Mouse (Mus musculus): ENCODE data around the gene Utp15.

Gene Utp15

DNA sequence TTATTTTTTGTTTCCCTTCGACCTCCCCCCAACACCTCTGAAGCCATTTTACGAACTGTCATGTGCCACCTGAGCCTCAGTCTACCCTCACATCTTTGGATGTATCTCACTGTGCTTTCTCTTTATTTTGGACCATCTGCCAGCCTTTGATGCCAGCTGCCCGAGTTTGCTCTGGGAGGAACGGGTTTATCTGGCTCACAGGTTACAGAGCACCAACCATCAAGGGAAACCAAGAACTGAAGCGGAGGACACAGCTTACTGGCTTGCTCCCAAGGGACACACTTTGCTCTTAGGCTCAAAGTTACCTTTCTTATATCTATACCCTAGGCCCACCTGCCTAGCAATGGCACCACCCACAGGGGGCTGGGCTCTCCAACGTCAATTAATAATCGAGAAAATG lies 17.5 kb downstream of the Utp15 start:
- DNase-seq, result no peak

DNA sequence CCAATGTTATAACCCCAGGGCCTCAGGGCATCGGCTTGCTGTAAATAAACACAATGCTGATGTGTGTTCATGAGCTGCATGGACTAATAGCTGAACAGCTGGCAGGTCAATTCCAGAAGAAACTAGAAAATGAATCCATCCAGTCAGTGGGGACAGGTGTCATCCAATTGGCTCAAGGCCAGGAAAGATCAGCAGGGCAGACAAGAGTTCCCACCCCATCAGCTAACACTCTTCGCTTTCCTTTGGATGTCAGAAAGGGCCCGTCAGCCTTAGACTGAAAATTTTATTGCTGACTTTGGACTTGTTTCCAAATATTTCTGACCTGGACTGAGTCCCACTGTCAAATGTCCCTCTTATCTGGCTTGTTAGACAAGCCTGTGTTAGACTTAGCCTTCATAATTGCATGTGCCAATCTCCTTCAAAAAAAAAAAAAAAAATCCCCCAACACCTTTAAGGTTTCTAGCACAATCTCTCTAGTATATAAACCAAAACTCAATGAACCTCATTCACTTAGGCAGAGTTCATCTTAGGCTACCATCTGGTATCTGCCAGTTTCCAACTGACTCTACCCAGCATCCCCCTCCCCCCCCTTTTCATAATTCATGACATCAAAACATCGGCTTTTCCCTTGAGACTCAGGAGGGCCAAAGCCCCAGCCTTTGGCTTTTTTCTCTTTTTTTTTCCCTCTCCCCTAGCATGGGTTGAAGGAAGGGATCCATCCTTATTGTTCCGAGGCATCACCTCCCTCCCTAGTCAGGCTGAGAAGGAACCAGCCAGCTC lies 18.1 kb downstream of the Utp15 start:
- DNase-seq, result peak in 1 of 2 experiments; percentile 5

DNA sequence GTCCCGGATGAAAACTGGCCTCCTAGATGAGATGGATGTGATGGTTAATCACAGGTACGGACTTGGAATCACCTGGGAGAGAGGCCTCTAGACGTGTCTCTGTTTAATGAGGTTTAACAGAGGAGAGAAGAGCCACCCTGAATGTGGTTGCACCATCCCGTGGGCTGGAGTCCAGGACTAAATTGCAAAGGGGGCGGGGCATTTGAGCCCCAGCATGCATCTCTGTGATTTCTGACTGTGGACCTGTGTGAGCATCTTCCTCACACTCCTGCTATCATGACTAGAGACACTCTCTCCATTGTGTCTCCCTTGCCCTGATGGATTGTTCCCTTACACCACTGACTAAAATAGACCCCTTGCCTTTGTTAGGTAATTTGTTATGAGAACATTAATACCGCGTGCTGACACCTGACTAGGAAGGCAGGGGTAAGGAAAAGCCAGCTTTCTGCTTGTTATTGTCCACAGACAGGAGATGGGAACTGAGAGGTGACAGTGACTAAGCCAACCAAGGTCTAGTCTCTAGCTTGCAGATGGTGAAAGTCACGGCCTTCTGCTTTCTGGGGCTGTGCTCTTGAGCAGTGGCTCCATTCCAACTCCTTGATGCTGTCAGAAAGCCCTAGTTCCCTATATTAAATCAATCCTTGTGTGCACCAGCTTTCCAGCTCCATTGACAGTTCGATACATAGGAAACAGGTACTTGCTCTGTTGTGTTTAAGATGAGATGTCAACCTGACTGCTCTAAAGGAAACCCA lies 21.1 kb downstream of the Utp15 start:
- no peak for DNase-seq

DNA sequence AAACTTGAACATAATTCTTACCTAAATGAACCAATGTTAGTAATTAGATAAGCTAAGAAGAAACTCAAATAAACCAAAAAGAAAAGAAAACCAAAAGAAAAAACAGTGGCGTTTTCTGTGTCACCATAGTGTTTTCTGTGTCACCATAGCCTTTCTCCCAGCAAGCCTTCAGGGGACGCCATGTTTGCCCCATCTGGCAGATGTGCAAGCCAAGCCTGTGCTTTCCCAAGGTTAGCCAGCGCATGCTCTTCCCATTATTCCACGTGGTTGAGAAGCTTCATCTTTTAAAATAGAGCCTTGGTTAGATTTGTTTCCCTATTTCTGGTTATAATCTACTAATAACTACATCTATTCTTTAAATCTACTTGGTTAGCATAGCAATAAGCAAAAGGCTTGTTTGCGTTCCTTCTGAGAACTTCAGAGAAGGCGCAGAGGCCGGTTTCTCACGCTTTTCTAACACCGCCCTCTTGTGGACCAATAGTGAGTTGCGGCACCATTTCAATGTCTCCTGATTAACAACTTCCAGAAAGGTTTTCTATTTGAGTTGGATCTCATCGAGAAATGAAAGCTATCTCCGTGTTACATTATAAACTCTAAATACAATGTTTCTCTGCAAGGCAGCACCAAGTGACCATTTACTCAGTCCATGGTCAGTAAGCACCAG lies 22.7 kb downstream of the Utp15 start:
- DNase-seq, result peak; percentile 50 to 87

DNA sequence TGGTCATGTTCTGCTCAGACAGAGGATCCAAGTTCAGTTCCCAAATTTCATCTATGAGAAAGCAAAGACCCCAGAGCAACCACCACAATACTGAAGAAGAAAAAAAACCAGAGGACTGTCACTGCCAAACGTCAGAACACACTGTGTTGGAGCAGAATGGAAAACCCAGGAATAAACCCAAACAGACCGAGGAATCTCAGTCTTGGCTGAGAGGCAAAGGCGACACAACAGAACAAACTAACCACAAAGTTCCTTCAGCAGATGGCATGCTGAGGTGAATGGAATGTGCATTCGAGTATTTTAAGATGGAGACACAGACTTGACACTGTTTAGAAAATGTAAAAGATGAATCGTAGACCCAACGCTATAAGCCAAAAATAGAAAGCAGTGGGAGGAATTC lies 27.4 kb downstream of the Utp15 start:
- DNase-seq, result no peak

DNA sequence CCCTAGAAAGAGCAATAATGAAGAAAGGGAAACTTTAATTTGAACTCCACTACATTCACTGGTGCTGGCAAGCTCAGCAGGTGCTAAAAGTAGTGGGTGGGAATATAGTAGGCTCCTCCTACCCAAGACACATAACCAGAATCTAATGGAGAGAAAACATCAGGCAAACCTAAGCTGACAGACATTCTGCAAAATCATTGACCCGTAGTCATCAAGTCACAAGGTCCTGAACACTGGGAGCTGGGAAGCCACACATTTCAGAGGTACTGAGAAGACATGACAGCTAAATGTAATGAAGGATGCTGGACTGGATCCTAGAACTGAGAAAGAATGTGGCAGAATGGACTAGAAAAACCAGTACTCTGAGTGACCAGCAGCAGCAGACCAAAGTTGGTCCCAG lies 32.3 kb downstream of the Utp15 start:
- no peak for DNase-seq

DNA sequence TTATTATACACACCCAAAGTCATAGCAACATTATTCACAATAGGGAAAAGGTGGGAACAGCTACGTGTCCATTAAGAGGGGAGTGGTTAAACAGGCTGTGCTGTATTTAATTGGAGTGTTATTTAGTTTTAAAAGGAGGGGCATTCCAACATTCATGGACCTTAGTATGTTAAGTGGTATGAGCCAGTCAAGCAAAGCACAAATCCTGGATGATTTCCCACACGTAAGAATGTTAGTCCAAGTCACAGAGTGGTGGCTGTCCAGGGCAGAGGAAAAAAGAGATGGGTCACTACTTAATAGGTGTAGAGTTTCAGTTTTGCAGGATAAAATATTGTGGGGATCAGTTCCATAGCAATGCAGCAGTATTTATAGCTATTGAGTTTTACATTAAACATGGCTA lies 36.6 kb downstream of the Utp15 start:
- DNase-seq, result no peak

DNA sequence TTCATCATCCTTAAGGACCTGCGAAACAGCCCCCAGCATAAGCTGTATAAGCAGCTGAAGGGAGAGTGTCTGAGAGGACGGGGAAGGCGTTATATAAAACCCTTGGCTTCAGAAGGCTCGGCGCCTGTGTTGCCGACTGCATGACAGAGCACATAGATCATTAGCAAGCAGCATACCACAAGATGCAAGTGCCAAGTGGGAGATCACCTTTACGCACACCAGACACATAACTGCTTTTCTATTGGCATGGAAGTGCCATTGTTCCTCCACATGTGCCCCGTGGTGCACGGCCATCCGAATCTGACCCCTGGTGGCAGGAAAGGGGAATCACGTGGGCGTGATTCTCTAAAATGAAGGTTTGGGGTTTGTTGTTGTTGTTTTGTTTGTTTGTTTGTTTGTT lies 40.0 kb downstream of the Utp15 start:
- peak; percentile 29 to 67 for DNase-seq

DNA sequence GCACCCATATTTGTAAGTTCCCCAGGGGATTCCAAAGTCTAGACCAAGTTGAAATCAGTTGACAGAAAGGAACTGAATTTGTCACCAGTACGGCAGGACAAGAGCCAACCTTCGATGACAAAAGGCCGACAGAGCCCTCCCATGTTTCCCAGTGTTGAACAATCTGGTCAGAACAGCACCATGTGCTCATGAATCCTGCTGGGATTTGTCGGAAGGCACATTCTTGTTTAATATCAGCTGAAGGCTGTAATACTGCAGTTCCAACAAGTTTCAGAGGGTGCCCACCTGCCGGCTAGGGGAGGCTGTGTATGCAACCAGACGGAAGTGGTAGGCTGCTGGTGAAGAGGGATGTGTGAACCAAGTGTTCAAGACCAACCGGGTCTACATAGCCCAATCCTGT lies 52.7 kb downstream of the Utp15 start:
- DNase-seq, result no peak

DNA sequence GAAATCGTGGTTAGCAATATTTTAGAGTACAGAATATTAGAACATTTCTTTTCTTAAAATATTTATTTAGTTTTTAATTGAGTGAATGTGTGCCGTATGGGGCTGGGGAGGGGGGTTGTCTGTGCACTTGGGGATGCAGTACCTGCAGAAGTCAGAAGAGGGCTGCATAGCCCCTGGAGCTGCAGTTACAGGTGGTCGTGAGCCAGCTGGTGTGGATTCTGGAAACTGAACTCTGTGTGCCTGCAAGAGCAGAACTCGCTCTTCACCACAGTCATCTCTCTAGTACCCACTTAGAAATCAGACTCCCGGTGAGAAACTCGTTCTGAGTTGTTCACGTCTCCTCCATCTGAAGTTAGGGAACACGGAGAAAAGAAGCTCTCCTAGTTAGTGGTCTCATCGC lies 54.0 kb downstream of the Utp15 start:
- DNase-seq, result peak in 1 of 2 experiments; percentile 24

DNA sequence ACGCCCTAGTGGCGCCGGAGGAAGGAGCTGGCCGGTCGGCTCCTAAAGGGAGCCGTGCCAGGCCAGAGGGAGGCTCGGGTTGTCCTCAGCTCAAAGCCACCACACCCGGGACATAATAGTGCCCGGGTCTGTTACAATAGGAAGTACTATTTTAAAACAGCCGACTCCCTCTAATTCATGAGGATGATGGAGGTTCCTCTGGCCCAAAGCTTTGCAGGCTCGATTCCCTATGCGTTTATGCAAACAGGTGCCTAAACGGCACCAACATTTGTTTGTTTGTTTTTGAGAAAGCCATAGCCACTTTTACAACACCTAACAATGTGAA lies 56.3 kb downstream of the Utp15 start:
- DNase-seq, result no peak

DNA sequence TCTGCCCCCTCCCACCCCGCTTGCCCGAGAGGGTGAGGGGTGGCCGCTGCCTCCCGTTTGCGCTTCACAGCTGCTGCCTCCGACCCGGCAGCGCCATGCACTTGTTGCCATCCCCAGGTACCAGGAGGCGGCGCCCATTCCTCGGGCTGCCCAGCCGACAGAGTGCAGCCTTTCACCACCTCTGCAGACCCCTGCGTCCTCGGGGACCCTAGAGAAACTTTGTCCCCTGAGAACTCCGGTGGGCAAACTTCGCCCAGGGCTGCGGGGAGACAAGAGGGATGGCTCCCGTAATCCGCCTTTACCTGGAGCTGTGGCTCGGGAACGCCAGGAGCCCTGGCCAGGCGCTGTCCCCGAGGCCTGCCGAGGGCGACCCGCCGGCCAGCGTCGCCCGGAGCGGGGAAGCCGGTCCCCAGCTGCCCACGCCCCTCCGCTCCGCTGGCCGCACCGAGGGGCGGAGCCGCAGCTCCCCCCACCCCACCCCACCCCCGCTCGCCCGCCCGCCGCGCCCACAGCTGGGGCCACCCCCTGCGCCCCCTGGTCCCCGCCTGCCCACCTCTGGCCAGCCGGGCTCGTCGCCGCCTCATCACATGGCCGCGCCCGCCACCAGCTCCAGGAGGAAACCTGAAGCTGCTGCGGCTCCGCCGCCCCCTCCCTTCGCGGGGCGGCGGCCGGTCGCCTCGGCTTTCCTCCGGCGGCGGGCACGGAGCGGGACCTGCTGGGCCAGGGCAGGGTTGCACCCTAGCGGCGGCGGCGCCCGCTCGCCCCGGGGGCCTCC lies 56.9 kb downstream of the Utp15 start, which contains the start of gene Arhgef28:
Gene Arhgef28 (minus strand): TSS at position 669 of the 775 bp plus-strand sequence.
- DNase-seq, result peak; percentile 67 to 85

DNA sequence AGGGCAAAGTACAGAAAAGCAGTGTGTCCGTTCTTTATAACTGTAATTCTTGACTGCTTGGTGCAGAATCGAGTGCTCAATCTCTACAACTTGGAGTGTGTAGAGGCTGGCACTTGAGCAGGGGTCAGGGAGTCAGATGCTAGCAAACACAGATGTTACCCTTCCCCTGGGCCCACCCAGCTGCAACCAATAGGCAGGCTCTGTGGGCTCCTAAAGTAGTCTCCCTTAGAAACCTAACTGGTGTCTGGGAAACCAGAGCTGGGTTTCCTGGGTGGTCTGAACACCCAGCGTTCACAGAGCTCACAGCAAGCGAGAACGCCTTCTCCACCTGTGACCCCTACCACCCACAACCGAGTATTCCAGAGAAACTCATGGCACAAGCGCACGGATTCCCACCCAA lies 57.7 kb downstream of the Utp15 start:
- DNase-seq, result no peak

DNA sequence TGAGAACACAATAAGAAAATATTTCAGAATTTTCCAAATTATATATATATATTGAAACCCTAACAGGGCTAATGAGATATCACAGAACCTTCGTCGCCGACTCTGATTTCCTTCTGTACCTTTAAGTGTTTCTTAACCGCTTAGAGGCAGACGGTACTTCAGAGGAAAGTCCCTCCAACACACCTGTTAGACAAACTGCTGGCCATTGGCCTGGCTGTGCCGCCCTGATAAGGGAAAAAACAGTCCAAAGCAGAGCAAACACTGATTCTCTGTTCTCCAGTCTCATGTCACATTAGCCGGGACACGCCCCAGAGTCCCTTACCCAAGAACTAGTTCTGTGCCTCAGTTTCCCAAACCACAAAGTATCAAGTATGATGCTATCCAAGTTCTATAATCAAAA lies 58.5 kb downstream of the Utp15 start:
- no peak for DNase-seq

DNA sequence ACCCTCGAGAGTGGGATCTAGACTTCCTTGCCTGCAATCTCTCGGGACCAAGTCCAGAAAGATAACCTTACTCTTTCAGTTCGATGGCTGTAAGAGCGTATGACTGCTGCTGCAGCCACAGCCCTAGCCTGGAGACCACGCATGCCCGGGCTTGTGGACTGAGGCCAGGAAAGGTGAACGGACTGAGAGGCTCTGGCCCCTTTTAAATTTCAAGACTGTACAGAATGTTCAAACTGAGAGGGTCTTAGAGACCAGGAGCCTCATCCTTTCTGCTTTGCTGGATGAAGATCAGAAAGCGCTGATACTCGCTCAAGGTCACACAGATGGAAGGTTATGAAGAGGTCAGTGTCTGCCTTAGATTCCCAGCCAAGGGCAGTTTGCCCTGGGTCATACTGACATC lies 61.4 kb downstream of the Utp15 start:
- no peak for DNase-seq

Data from kidney, postnatal 36 days (tissue).